Mouse (Mus musculus) left cerebral cortex, adult 8-10 months (tissue): ENCODE results near the gene Dscaml1. TPM values are rescaled to one million over a fixed set of nuclear protein-coding genes. Genes with fewer than 3 reads are reported as not detected.

Experiments
- DNase-seq, 2 experiments: peaks; one replicate each; pipeline ENCODE4 v3.0.0; 2022; ENCODE audit warnings: low spot score in 2 of 2
- total RNA-seq, 4 experiments: library from RNA; stranded (reverse); gene quantifications; 2 replicates each; pipeline ENCODE4 v1.2.4; 2022

Gene Dscaml1
- total RNA-seq, 4 experiments from 2014 or later = 42.5 to 65.6 (median 47.0) TPM

DNA sequence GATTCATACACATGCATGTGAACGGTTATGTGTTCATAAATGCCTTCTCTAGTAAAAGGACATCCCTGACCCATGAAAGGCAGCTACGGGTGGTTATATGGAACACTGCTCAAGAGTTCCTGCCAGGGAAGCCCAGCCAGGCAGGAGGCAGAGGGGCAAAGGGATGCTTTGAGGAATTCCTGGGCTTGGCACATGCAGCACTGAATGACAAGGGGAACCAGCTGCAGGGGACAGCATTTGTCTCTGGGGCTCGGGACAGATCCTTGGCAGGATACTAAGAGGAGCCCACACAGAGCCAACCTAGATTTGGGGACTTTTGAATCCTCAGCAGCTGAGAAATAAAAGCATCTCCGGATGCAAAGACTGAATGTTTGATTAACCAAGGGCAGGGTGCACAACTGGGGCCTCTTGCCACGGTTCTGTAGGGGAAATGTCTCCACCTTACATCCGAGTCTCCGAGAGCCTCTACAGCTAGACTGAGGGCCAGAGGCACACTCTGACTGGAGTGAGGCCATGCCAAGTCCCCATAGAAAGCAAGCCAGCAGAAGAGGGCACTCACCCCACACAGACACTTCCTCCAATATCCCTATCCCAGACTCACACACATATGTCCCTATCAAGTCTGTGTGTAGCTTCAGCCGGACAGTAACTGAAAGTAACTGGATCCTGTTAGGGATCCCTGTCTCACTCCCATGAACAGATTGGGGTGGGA, 251.7 kb downstream of the Dscaml1 start:
- no peak for DNase-seq

DNA sequence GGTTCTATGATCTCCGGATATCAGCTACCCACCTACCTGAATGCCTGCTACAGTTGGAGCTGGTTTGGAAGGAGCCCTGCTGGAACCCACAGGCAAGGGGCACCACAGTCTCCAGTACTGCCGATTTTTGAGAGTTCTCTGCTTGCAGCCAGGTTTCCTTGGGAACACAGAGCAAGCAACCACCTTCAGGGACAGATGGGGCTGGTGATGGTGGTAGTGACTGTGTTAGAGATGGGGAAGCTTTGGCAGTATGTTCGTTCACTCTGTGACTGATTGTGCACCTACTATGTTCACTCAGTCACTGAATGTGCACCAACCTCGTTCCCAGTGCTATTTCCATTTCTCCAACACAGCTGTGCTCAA, 252.2 kb downstream of the Dscaml1 start:
- peak in 1 of 2 experiments; percentile 49 for DNase-seq

DNA sequence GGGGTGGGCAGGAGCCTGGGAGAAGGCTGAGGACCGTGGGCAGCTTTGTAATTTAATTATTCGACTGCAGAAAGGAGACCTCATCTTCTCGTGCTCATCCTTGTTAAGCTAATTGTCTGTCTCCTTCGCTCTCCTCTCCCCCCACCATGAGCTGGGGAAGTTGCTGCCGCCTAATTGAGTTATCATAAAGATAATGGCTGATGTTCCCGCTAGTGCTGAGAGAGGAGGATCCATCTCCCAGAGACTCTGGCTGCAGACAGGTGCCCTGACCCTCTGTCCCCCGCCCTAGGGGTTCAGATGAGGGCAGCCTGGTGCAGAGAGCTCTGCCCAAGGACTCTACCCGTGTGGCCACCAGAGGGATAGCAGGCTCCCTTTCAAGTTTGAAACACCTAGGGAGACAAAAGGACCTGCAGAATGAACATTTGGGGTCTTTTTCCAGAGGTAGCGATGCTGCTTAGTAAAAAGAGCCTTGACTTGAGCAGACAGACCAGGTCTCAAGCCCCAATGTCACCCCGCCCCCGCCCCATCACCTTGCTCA, 256.1 kb downstream of the Dscaml1 start:
- DNase-seq = no peak

DNA sequence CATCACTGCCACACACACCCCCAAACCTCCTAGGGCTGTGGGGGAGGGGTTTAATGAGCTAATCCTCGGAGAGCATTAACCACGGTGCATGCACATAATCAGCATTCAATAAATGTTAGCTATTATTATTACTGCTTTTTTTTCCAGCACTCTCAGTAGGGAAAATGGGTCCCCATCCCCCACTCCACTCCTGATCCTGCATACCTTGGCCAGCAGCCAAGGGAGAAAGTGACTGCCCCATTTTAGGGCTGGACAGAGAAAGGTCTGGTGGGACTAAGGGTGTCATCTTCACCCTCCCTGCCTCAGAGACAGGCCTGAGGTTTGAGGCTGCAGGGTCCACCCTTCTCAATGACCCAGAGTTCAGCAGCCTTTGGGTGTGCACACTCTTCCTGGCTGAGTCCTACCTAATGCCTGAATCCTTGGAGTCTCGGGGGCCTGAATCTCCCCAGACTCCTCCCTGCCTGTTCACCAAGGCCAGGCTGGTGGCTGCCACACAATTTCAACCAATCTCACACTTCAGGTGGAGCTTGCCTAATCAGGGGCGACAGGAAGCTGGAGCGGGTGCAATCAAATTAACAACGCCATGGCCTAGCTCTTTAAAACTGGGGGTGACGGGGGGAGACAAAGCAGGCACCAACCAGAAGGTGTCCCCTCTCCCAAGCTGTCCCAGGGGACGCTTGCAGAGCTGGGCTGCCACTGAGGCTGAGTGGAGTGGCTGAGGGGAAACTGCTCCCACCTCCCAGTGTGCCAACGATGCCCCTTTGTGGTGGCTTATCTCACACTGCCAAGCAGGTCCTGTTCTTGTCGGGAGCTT, 267.2 kb downstream of the Dscaml1 start:
- no peak for DNase-seq

DNA sequence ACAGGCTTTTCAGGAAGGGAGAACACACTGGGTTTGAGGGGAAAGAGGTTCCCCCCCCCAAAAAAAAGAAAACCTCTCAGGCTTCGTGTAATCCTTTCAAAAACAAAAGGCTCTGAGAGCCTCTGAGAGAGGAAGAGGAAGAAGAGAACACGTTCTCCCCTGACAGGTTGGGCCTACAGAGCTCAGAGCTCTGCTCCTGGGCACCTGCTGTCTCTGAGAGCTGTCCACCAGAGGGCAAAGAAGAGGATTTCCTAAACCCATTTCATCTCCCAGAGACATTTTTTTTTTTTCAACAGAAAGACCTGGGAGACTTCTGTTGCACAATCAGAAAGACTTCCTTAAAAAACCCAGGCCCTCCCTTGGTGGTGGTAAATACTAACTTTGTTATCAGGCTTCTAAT, 267.8 kb downstream of the Dscaml1 start:
- DNase-seq = no peak

DNA sequence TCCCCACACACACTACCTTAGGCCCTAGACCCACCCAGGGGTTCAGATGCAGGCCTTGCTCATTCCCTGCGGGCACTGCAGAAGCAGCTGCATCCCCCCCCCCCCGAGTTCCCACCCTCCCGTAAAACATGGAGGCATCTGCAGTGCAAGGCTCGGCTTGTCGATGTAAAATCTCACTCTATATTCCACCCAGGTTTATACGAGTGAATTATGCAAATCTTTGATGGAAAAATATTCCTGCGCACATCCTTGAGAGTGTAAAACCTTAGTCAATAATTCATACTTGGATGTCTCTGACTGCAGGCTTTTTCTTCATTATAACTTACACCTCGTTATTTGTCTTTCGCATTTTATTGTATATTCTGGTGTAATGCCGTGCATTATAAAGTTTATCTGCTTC, 272.7 kb downstream of the Dscaml1 start:
- no peak for DNase-seq

DNA sequence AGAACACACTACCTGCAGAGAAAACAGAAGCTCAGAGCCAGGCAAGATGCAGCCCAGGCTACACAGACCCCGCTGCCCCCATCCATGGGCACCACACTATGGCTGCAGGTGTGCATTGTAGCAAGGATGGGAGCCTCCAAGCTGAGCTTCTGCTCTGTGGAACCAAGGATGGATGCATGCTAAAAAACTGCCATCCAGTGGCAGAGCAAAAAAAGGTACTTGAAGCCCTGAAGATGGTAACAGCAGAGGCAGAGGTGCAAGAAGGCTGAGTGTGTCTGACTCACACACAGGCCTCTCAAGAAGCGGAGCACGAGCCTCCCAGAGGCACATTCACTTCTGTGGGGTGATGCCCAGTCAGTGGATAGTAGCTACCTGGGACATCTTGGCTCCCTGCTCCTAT, 276.8 kb downstream of the Dscaml1 start:
- DNase-seq = peak in 1 of 2 experiments; percentile 38

DNA sequence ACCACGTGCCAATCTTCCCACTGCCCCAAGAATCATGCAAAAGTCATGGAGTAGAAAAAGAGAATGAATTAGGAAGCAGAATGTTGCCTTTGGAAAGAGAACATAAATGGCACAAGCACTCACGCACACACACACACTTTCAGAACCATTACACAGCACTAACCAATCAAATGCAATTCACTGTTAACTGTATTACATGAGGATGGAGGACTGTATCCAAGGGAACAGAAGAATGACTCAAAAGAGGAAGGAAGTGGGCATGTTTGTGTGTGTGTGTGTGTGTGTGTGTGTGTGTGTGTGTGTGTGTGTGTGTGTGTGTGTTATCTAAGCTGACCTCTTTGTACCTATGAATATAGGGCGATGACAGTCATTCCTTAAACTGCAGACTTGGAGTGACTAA, 278.0 kb downstream of the Dscaml1 start:
- no peak for DNase-seq

DNA sequence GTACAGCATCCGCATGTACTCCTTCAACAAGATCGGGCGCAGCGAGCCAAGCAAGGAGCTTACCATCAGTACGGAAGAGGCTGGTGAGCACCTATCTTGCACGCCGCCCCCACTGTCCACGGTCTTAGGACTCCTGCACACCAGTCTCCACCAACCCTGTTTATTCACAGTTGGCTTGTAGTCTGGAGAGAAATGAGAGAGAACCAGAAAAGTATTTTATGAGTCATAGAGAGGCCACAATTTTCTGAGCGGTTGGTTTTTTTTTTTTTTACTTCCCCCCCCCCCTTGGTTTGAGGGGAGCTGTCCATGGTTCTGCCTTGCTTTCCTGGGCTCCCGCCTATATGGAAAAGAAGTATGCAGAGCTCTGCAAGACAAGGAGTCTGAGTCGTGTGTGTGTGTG, 283.9 kb downstream of the Dscaml1 start:
- DNase-seq = peak in 1 of 2 experiments; percentile 32

DNA sequence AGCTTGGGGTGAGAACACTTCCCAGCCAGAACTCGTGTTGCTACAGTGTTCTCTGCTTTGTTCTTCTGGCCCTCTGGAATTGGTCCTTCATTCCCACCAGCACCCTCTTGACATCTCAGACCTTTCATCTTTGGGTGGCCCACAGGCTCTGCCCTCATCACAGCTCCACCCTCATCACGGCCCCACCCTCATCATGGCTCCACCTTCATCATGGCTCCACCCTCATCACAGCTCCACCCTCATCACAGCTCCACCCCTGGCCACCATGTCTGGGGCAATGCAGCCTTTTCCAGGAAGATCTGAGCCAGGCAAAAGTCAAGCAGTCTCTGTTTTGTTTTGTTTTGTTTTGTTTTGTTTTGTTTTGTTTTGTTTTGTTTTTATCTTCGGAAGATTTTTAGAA, 289.0 kb downstream of the Dscaml1 start:
- no peak for DNase-seq

DNA sequence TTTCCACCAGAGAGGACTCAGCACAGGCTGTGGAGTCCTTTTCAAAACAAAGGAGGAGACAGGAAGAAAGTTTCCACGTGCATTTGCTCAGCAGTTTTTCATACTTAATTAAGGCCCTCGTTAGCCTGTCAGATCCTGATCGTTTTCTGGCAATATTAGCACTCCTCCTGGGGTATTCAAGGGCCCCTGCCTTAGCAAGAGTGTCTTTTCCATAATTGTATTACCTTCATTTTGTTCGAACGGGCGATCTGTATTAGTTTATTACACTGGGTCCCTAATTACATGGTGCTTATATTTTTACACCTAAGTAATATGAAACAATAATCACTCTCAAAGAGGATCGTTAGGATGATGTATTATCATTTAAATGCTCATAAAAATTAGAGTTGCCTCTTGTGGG, 293.6 kb downstream of the Dscaml1 start:
- DNase-seq = no peak

DNA sequence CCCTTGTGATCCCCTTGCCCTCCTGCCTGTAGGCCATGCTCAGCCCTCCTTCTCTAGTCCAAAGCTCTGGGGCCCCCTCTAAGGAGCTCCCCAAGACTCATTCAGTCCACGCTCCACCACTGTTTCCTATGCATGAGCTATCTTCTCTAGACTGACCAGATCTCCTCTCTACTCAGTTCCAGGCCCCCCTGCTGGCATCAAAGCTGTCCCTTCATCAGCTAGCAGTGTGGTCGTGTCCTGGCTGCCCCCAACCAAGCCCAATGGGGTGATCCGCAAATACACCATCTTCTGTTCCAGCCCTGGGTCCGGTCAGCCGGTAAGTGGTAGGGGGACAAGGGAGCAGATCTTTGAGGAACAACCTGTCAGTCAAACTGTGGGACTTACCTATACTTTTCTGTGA, 305.4 kb downstream of the Dscaml1 start:
- DNase-seq = no peak

DNA sequence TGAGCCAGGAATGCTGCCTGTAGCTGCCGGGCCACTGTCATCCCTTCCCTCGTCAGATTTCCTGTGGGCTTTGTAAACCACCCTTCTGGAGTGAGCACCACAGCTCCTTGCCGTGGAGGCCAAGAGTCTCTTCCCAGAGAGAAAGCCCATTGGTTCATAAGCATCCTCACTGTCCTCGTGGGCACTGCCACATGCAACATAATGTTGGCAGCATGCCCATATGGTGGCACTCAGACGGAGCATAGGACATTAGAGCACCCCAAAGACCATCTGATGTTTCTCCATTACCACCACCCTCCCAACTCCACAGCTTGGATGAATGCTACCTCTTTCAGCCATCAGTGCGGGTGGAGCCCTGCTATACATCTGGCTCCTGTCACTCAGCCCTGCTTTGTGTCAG, 306.8 kb downstream of the Dscaml1 start:
- no peak for DNase-seq

DNA sequence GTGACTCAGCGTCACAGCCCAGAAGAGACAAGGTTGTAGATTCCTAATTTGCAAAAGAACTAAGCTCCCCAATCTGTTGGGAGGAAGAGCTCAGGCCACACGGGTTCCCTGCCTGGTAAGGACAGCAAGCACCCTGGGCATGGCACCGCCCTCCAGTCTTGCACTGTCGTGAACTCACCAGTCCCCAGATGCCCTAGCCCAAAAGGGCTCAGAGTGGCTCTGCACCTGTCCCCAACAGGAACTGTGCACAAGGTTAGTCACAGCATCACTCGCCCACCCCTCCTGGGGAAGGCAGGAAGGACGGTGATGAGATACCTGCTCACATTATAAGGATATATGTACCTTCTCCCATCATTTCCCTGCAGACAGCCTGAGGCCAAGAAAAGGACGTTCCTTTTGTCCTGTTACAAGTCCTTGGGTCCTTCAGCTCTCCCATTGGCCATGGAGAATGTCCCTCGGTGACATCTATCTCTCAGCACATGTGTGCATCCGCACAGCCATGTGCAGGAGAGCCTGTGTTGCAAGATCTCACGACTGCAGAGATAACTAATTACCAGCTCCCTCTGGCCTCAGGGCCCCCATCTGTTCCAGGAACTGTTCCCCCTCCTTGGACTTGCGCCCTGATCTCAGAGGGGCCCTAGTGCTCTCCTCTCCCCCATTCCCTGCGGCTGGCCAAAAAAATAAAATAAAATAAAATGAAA, 312.7 kb downstream of the Dscaml1 start:
- no peak for DNase-seq

DNA sequence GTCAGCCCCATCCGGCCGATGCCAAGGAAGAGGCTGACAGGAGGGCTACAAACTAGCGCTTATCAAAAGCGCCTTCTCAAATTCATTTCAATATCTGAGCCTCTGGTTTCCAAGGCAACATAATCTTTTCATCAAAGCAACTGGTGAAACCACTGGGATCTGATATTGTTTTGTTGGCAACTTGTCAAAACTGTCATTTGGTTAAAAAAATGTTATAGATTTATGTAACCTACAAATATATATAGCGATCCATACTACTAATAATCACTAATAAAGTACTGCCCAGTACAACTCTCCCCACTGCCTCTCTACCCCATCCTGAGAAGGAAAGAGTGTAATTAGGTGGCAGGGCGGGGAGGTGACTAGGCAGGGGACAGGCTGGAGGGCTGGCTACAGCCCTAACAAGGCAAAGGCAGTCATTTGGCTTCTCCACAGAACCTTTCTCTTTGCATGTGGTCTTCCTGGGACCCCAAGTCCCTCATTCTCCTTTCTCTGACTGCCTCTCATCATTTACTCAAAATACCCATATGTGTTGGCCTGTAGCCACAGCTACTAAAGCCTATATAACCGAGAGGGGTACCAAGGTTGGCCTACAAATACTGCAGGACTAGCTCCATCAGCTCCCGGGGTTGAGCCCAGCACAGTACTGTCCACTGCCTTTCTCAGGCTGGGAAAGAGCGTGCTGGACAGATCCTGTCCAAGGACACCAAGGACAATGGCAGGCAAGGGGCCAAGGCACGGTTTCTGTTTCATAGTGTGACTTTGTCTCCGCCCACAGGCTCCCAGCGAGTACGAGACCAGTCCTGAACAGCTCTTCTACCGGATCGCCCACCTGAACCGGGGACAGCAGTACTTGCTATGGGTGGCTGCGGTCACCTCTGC, 313.5 kb downstream of the Dscaml1 start:
- DNase-seq = no peak

DNA sequence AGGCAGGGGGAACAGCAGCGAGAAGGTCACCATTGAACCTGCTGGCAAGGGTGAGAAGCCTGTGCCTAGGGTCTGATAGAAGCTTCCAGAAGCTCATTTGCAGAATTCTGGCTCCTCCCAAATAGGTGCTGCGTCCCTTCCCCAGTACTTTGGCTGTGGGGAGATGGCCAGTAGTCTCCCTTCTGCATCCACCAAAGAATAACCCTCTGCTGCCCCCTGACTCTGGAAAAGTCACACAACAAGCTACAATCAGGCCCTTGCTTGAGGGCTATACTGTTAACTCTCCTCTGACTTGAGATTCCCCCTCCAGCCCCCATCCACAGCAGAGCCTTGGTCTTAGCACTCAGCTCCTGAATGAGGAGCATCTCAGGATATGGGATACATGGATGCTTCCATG, 314.2 kb downstream of the Dscaml1 start:
- DNase-seq = no peak

DNA sequence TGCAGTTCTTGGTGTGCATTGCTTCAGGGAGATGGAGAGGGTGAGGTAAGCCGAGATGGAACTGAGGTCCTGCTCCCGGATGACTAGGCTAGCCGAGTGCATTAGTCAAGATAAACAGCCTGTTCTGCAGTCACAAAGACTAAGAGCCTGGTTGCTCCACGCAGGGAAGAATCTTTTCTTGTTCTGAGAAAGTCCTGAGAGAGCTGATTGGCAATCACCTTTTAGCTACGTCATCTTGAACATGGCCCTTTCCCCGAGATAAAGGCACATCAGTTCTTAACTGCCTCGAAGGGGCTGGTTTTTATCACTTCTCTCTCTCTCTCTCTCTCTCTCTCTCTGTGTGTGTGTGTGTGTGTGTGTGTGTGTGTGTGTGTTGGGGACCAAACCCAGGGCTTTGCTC, 319.0 kb downstream of the Dscaml1 start:
- no peak for DNase-seq

DNA sequence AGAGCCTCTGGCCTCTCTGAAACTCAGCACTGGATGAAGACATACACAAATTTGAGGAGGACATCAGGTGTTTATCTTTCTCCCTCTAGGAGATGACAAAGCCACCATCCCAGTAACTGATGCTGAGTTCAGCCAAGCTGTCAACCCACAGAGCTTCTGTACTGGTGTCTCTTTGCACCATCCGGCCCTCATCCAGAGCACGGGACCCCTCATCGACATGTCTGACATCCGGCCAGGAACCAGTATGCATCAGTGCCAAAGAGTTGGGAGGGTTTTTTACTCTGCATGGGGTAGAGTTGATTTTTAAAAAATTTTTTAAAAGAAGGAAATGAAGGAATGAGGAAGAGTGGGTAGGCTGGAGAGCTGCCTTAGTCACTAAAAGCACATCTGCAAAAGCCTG, 323.5 kb downstream of the Dscaml1 start:
- DNase-seq = no peak

DNA sequence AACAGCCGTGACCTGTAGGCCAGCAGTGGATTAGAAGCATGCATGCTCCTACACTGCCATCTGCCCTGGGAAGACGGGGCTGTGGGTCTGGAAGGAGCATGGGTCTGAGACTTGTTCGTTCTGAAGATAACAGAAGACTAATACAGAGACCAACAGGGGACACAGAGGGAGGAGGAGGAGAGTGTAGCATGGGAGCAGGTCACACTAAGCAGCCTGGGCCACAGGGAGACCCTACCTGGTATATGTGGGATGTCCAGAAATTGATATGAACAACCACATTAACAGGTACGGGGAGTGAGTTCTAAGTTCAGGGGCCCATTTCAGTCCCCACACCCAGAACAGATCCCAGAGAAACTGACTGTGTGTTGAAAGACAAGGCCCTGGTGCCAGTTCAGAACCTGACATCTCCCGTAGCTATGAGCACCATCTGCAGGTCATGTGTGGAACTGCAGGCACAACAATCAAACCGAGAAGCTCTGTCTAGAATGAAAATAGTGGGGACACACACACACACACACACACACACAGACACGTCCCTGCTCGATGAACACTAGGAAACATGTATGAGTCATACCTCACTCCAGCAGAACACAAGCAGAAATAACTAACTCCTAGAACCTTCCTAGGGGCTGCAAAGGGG, 328.1 kb downstream of the Dscaml1 start:
- peak; percentile 62 to 84 for DNase-seq

DNA sequence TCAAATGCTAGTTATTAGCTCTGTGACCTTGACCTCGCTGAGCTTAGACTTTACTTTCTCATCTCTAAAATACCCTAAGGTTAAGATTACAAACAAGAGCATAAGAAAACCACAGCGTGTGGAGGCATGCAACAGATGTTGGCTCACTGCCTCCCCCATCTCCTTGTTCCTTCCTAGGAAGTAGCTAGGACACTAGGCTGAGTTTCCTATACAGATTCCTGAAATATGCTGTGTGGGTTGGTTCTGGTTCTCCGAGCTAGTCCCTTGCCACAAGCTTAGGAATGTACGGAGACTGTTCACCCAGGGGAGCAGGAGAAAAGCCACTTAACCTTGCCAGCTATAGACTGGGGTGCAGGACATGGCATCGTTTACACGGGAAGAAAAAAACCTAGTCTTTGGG, 339.8 kb downstream of the Dscaml1 start:
- no peak for DNase-seq

DNA sequence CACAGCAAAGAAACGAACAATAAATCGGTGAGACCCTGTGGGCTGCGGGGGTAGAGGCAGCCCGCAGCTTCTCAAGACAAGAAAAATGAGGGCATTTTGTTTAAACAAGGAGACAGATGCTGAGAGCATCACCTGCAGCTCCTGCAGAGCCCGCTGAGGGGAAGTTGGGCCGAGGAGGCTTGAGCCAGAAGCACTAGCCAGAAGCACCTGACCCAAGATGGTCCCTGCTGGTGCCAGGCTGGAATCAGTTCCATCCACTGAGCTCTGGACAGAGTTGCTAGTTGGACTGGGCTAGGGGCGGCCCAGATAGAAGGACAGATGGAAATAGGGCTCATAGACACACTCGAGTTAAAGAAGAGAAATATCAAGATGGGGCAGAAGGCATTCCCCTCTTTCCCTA, 340.7 kb downstream of the Dscaml1 start:
- DNase-seq = no peak
